Mouse (Mus musculus): Measurements from ENCODE around the gene Zhx3.

Zhx3 gene

DNA sequence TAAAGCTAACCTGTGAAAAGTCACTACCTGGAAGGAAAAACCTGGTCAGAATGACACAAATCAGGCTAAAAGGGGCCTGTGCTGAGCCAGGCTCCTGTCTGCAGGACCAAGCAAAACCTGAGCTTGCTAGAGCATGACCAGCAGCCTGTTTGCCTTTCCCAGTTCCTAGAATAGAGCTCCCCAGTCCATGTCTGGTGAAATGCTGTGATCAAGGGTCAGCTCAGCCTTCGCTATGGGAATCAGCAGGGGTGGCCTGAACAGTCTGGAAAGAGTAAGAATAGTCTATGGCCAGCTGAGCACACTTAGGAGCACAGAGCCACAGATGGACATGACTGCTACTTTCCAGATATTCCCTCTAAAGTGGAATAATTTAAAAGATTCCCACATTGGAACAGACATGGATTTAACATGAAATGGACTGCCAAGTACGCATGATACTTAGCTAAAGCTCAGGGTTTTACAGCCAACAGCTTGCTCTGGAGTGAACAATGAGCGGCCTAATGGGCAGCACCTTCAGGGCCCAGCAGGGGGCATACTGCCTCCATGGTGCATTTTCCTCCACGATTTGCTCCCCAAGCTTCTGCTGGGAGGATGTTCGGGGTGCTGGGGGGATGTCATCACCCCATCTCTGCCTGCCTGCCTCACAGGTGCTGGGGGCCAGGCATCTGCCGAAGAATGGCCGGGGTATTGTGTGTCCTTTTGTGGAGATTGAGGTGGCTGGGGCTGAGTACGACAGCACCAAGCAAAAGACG, 112.2 kb downstream of the Zhx3 start:
- DNase-seq (ENCODE audit: low read depth, low spot score): no peak

- DNase-seq (ENCODE audit: low read depth, low spot score): no peak
Observed at GRCm38 (mm10) chr2:160756583-160757203, 116.1 kb downstream of the Zhx3 start.

DNA sequence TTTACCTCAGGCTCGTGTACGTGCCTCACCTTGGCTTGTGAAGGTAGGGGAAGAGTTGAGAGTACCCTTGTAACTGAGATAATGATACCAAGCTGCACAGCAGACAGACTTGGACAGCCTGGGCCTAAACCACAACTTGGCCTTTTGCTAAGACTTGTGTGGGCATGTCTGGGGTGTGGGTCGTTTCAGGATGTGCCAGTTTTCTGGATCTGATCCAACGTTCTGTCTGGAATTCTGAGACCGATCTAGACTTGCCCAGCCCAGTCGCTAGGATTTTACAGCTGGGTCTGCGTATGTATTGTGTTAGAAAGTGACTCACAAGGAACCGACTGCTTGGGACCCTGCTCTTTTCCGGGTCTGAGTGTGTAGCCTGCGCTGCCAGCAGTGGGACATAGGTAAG, 125.7 kb downstream of the Zhx3 start:
- DNase-seq (ENCODE audit: low read depth, low spot score): no peak

GRCm38 (mm10) chr2:160746637-160747036, 126.2 kb downstream of the Zhx3 start:
- no peak for DNase-seq (ENCODE audit: low read depth, low spot score)

- DNase-seq (ENCODE audit: low read depth, low spot score): no peak
Observed at GRCm38 (mm10) chr2:160745497-160745896, 127.3 kb downstream of the Zhx3 start.

- DNase-seq (ENCODE audit: low read depth, low spot score): no peak
Observed at GRCm38 (mm10) chr2:160744823-160745210, 128.0 kb downstream of the Zhx3 start.

DNA sequence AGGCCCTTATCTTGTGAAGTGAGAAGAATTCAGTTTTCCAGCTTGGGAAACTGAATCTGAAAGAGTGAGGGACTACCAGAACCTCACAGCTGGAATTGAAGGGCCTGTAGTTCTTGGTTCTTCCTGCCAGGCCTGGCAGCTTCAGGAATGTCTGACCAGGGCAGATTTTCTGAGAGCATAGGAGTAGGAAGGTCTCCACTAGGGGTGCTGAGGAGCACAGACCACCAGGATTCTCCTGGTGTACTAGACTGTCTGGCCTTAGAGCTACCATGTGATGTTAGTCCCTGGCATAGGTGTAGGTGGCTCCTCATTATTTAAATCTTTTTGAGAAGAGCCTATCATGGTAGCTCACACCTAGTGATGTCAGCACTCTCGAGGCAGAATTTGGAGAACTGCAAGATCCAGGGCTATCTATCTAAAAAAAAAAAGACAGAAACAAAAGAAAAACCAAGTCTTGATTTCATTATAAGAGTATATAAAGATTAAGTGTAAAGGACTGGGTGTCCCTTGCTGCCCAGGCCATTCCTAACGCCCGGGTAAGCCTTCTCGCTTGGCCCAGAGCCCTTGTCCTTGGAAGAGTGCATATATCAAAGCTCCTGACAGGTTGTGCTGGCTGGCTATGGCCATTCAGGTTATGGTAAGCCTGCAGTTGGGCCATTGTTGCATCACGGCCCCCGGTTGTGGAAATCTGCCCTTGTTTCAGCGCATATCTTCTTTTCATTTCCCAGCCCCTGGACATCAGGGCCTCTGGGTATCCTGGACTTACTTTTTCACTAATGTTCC, 128.6 kb downstream of the Zhx3 start:
- no peak for DNase-seq (ENCODE audit: low read depth, low spot score)

GRCm38 (mm10) chr2:160742161-160742609, 130.6 kb downstream of the Zhx3 start:
- DNase-seq (ENCODE audit: low read depth, low spot score): no peak

GRCm38 (mm10) chr2:160741580-160741979, 131.2 kb downstream of the Zhx3 start:
- no peak for DNase-seq (ENCODE audit: low read depth, low spot score)

DNA sequence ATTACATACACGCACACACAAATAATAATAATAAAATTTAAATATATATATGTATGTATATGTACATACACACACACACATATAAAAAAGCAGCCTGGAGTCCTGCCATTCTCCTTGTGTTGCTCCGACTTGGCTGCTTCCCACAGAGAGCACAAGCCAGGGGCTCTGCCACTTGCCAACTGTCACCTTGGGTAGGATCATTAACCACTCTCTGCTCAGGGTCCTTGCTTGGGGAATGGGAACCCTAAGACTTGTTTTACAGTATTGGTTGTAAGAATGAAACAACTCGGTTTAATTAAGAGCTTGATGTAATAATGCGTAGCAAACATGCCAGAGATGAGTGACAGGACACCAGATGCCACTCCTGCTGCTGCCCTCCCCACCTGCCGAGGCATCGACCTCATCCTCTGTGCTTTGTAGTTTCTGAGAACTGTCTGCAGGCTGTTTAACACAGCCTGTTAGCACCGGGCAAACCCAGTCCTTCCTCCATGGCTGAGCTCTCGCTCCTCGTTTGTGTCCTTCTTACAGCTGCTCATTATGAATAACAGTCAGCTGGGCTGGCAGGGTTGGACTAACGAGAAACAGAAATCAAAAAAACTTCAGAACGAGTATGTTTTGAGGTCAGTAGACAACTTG, 132.2 kb downstream of the Zhx3 start:
- no peak for DNase-seq (ENCODE audit: low read depth, low spot score)

GRCm38 (mm10) chr2:160739647-160740356, 133.0 kb downstream of the Zhx3 start:
- DNase-seq (ENCODE audit: low read depth, low spot score): no peak

DNA sequence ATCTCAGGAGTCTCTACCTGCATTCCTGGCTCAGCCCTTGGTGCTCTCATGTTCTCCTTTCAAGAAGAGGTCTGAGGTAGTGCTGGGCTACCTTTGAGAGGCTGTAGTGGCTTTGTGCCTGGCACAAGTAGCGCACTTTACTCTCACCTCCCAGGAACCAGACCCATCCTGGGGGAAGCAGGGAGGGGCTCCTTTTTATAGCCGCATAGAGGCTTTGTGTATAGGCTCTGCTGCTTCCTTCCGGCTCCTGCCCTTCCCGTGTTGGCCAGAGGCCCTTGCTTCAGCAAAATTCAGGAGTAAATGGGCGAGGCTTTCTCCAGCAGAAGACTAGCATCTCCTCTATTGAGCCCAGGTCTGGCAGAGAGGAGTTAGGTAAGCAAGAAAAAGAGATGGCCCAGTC, 134.4 kb downstream of the Zhx3 start:
- no peak for DNase-seq (ENCODE audit: low read depth, low spot score)

GRCm38 (mm10) chr2:160736466-160736865, 136.3 kb downstream of the Zhx3 start:
- DNase-seq (ENCODE audit: low read depth, low spot score): no peak

GRCm38 (mm10) chr2:160735706-160736310, 137.0 kb downstream of the Zhx3 start:
- no peak for DNase-seq (ENCODE audit: low read depth, low spot score)

DNA sequence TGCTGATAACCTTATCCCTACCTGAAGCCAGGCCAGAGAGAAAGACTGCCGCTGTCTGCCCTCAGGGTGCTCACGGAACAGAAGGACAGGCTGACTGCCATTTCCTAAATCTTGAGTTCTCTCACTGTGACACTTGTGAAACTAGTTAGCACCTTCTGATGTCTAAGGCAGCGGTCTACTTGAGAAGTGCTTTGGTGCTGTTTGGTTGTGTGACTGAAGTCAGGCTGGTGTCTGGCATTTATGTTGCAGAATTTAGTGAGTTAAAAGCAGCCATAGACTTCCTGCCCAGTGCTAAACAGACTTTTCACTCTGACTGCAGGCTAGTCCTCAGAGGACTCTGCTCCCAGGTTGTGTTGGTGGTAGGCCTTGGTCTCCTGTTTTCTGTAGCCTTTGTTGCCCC, 138.5 kb downstream of the Zhx3 start:
- DNase-seq (ENCODE audit: low read depth, low spot score): no peak

DNA sequence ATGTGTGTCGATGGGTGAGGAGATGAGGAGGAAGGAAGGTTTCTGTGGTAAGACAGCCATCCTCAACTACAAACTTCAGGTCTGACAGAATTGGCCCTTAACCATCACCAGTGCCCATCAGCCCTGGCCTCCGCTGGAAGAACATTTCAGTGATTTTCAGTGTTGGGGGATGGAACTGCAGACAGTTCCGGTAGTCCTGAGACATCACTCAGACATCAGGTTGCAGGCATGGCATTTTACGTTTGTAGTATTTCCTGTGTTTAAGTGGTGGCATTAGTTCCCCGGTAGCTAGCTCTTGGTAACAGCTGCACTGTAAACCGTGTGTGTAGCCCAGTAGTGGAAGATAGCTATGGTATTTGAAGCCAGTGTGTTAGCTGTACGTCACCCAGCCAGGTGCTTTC, 139.7 kb downstream of the Zhx3 start:
- no peak for DNase-seq (ENCODE audit: low read depth, low spot score)

- no peak for DNase-seq (ENCODE audit: low read depth, low spot score)
Observed at GRCm38 (mm10) chr2:160732420-160732995, 140.3 kb downstream of the Zhx3 start.

DNA sequence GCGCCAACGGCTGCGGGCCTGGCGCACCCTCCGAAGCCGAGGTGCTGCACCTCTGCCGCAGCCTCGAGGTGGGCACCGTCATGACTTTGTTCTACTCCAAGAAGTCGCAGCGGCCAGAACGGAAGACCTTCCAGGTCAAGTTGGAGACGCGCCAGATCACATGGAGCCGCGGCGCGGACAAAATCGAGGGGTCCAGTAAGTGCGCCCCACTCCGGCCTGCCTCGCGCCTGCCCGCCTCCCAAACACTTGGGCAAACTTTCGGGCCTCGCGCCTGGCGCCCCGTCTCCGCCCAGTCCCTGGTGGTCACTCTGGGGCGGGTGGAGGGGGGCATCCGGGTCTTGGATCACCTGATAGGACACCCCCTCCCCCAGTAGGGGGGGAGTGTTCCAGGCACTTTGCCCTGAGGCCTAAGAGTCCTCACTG, 140.9 kb downstream of the Zhx3 start:
- DNase-seq (ENCODE audit: low read depth, low spot score): peak; percentile 16

DNA sequence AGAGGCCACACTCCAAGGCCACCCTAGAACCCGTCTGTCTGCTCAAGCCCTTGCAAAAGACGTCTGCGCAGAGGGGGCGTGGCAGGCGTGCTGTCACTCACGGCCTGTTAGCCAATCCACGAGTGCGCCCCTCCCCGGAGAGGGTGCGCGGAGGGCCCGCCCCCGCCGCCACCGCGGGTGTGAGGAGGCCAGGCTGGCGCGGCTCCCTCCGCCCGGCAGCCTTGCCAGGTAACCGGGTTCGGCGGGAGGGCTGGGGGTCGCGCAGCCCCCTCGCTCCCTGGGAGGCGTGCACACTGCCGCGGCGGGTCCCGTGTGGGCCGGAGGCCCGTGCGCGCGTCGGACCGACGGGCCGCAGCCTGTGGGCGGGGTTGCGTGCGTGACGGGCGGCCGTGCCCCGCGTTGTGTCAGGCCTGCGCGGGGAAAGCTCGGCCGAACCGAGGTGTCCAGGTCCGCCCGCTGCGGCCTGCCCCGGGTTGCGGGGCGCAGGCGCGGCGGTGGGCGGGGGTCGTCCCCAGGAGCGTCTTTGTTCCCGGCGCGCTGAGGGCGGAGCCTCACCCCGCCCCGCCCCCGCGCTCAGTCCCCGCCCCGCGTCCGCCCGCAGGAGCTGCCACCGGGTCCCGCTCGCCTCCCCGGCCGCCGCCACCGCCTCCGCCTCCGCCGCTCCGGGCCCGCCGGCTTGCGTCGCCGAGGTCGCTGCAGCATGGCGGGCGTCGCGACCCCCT, 141.5 kb downstream of the Zhx3 start, which contains the start of gene Plcg1:
Gene Plcg1 (plus strand): TSS at position 184 of the 722 bp plus-strand sequence.
- peak; percentile 87 for DNase-seq (ENCODE audit: low read depth, low spot score)

DNA sequence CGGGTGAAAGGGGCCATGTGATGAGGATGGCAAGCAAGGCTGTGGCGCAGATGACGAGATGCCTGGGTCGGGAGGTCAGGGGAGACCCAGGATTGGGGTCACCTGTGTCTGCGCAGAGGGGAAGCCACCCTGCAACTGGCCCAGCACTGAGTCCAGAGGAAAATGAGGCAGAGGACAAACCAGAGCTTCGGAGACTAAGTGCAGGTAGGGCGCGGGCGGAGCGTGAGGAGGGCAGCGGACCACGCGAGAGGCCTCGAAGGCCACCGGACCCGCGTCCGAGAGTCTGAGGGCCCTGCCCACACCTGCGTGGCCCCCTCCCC, 142.0 kb downstream of the Zhx3 start:
- DNase-seq (ENCODE audit: low read depth, low spot score): peak; percentile 10

Measured in brain, embryonic 18.5 days (tissue).